Mouse (Mus musculus) liver, embryonic 14.5 days (tissue): ENCODE measurements around the gene Kcnk16.

Experiments used
- CTCF ChIP-seq: IDR thresholded peaks from 2 replicates; pipeline ENCODE4 v1.5.1; 2016; ENCODE audit warnings: antibody characterized with exemption, low read depth, control low read depth
- EP300 ChIP-seq: IDR thresholded peaks from 2 replicates; pipeline ENCODE4 v1.6.1; 2016; ENCODE audit warnings: antibody characterized with exemption, low read depth

- TF ChIP-seq EP300, result no peak
- TF ChIP-seq CTCF, result no peak
Measured at GRCm38 (mm10) chr14:20291391-20291790, 22.4 kb upstream of the Kcnk16 start.
